Mouse (Mus musculus) heart, embryonic 13.5 days (tissue): Measurements from ENCODE around the gene Vav3. TPM values are rescaled to one million over a fixed set of nuclear protein-coding genes. Genes with fewer than 3 reads are reported as not detected.

Source experiments
- ATAC-seq: fragments of 200-750 bp; cut with Nextera tagmentation; 2 replicates; pipeline ENCODE4 v1.8.0; 2017; ENCODE audit warnings: moderate TSS enrichment; ENCODE audit not compliant: insufficient number of reproducible peaks, low FRiP score, low TSS enrichment; ENCODE audit errors: extremely low read depth
- H3K27ac ChIP-seq: fragments of 300-500 bp; sonication (generic); replicated peaks from 2 replicates; pipeline ENCODE4 v1.5.1; 2015; ENCODE audit warnings: moderate library complexity, mild to moderate bottlenecking, inconsistent platforms
- H3K27me3 ChIP-seq: fragments of 300-500 bp; sonication (generic); replicated peaks from 2 replicates; pipeline ENCODE4 v1.6.1; 2015; ENCODE audit warnings: mild to moderate bottlenecking, inconsistent platforms
- H3K36me3 ChIP-seq: fragments of 300-500 bp; sonication (generic); 2 replicates; pipeline ENCODE4 v1.6.1; 2015; ENCODE audit warnings: mild to moderate bottlenecking, inconsistent platforms
- H3K4me1 ChIP-seq: fragments of 300-500 bp; sonication (generic); 2 replicates; pipeline ENCODE4 v1.6.1; 2015; ENCODE audit warnings: inconsistent platforms
- H3K4me2 ChIP-seq: fragments of 300-500 bp; sonication (generic); 2 replicates; pipeline ENCODE4 v1.6.1; 2015; ENCODE audit warnings: inconsistent platforms, mild to moderate bottlenecking, moderate library complexity
- H3K4me3 ChIP-seq: fragments of 300-500 bp; sonication (generic); 2 replicates; pipeline ENCODE4 v1.5.1; 2015; ENCODE audit warnings: moderate library complexity, mild to moderate bottlenecking, inconsistent platforms
- H3K9ac ChIP-seq: fragments of 300-500 bp; sonication (generic); 2 replicates; pipeline ENCODE4 v1.6.1; 2015; ENCODE audit warnings: inconsistent platforms, mild to moderate bottlenecking, moderate library complexity
- H3K9me3 ChIP-seq: fragments of 300-500 bp; sonication (generic); 2 replicates; pipeline ENCODE4 v1.6.1; 2016; ENCODE audit warnings: inconsistent platforms
- WGBS: fragments of 180-500 bp; shearing (Covaris S2); methylation state at CpG from one replicate; pipeline ENCODE4 v1.1.7; 2015; ENCODE audit warnings: mixed read lengths; 5-methylcytosine and 5-hydroxymethylcytosine counted together
- polyA plus RNA-seq: library from polyadenylated mRNA; unstranded; fragments of >200 nt; fragmentation: Nextera tagmentation; extraction: Ambion mirVana; gene quantifications from 2 replicates; pipeline ENCODE4 v1.2.1, GENCODE M21; 2015

The Vav3 gene
- polyA plus RNA-seq, 1 experiment from 2014 or later, result 7.5 TPM

GRCm38 (mm10) chr3:109322225-109322624 is 18.2 kb upstream of the Vav3 start:
- no peak overlapping the region for H3K9ac ChIP-seq
- no peak for ATAC-seq
- no peak overlapping the region for H3K4me2 ChIP-seq
- H3K4me3 ChIP-seq, result no peak overlapping the region
- H3K9me3 ChIP-seq, result no peaks in the 10 kb centered on the region
- peaks cover 9% of the 10 kb centered on the region for H3K4me1 ChIP-seq
- H3K36me3 ChIP-seq, result no peaks in the 10 kb centered on the region
- no peak overlapping the region for H3K27ac ChIP-seq
- H3K27me3 ChIP-seq, result no peaks in the 10 kb centered on the region

DNA sequence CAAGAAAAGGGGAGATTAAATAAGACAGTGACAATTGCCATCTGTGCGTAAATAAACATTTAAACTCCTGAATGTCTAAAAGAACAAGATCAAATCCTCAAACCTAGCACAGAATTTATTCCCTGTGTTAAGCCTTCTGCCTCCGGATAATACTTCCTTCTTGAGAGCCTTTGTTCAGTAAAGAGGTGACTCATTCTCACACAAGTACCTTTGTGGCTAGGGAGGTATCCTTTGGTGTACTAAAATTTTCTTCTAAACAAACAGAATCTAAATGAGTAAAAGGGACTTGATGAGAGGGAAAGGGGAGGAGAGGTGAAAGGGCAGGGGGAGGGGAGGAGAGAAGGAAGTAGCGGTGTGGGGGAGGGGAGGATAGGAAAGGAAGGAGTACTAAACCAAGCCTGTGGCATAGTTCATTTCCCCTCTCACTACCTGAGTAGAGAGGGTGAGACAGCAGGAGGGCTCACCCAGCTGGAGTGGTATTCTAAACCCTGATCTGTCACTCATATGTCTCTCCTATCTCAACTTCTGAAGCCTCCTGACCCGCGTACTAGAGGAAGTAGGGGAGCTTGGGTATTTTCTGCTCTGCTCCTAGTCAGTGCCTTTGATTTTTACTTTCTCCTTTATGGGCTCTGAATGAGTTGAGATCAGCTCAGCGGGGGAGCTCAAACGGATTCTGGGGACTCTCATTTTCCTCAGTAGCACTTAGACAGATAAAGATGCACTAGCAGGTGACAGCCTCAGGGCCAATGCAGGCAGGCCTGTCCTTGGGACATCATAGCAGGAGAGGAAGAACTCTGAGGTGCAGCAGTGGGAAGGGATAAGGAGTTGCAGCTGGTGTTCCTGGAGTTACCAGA is 16.8 kb upstream of the Vav3 start:
- no peak overlapping the region for H3K4me3 ChIP-seq
- H3K9me3 ChIP-seq, result no peaks in the 10 kb centered on the region
- peaks cover 9% of the 10 kb centered on the region for H3K4me1 ChIP-seq
- no peak for ATAC-seq
- 54% methylated on average over 7 of the region's 7 CpGs for WGBS
- H3K4me2 ChIP-seq, result no peak overlapping the region
- no peak overlapping the region for H3K27ac ChIP-seq
- H3K27me3 ChIP-seq, result no peaks in the 10 kb centered on the region
- H3K9ac ChIP-seq, result no peak overlapping the region
- no peaks in the 10 kb centered on the region for H3K36me3 ChIP-seq

DNA sequence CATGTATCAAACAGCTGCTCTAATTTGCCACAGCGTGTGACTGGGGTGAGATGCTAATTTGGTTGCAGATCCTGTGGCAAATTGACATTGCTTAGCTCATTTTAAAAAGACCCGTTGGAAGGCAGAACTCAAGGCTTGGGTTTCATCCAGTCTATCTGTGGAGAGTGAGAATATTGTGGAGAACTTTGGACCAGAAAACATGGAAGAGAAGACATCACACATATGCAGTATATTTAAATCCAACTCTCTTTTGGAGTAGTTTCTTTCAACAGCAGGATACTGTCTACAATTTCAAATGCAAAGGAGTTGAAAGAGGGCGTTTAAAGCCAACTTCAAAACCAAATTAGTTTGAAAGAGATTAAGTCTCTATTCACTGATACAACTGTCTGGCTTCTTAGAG is 13.3 kb upstream of the Vav3 start:
- Histone ChIP-seq H3K9me3 (no peaks in the 10 kb centered on the region), H3K4me2 (no peak overlapping the region), H3K36me3 (no peaks in the 10 kb centered on the region), H3K4me3 (no peak overlapping the region), H3K9ac (no peak overlapping the region), H3K27me3 (no peaks in the 10 kb centered on the region), H3K27ac (no peak overlapping the region), H3K4me1 (peaks cover 9% of the 10 kb centered on the region)
- no peak for ATAC-seq
- WGBS, result 59% methylated on average over 3 of the region's 3 CpGs

DNA sequence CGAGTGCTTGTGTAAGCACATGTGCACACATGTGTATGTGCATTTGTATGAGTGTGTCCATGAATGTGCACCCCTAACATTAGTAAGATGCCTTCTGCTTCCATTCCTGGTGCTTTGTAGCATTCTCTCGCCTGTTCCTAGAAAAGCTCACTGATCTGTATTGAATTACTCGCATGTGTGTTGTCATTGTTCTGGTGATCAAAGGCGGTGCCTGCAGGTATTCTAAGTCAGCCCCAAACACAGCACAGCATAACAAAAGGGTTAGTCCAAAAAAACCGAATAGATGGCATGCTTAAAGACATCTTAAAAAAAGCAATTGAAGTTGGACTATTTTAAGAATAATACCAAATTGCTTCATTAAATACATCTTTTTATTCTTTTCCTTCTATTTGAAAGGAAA is 7.7 kb upstream of the Vav3 start:
- H3K36me3 ChIP-seq, result no peaks in the 10 kb centered on the region
- no peak overlapping the region for H3K4me3 ChIP-seq
- H3K27ac ChIP-seq, result no peak overlapping the region
- 72% methylated on average over 5 of the region's 5 CpGs for WGBS
- no peak for ATAC-seq
- no peak overlapping the region for H3K4me2 ChIP-seq
- no peaks in the 10 kb centered on the region for H3K4me1 ChIP-seq
- H3K9ac ChIP-seq, result no peak overlapping the region
- no peaks in the 10 kb centered on the region for H3K9me3 ChIP-seq
- H3K27me3 ChIP-seq, result no peaks in the 10 kb centered on the region

GRCm38 (mm10) chr3:109335470-109335869 is 5.0 kb upstream of the Vav3 start:
- 65% methylated on average over 1 of the region's 1 CpGs for WGBS
- H3K4me1 ChIP-seq, result no peaks in the 10 kb centered on the region; the same call in 1 of the 2 replicates
- no peaks in the 10 kb centered on the region for H3K27me3 ChIP-seq
- H3K4me2 ChIP-seq, result no peak overlapping the region
- no peak for ATAC-seq
- no peak overlapping the region for H3K9ac ChIP-seq
- H3K36me3 ChIP-seq, result no peaks in the 10 kb centered on the region
- no peak overlapping the region for H3K4me3 ChIP-seq
- no peak overlapping the region for H3K27ac ChIP-seq
- H3K9me3 ChIP-seq, result no peaks in the 10 kb centered on the region

- Histone ChIP-seq H3K4me1 (peaks cover 16% of the 10 kb centered on the region), H3K36me3 (no peaks in the 10 kb centered on the region)
- WGBS, result 66% methylated on average over 9 of the region's 9 CpGs
These were observed 1.2 kb upstream of the Vav3 start for GRCm38 (mm10) chr3:109339290-109339689.

GRCm38 (mm10) chr3:109339941-109340273 is 546 bp upstream of the Vav3 start:
- Histone ChIP-seq H3K27me3 (no peaks in the 10 kb centered on the region), H3K4me1 (peaks cover 16% of the 10 kb centered on the region), H3K4me3 (peak overlapping the region; percentile 84), H3K9me3 (no peaks in the 10 kb centered on the region), H3K27ac (peak overlapping the region; percentile 90), H3K9ac (peak overlapping the region; percentile 89), H3K4me2 (peak overlapping the region; percentile 94), H3K36me3 (no peaks in the 10 kb centered on the region)
- ATAC-seq, result peak; percentile 15; the same call in 1 of the 2 replicates
- under 1% methylated on average over 9 of the region's 9 CpGs for WGBS

More at GRCm38 (mm10) chr3:109339290-109339689, 1.2 kb upstream of the Vav3 start:
- Histone ChIP-seq H3K9me3 (no peaks in the 10 kb centered on the region), H3K4me3 (peak overlapping the region; percentile 84; the same call in 1 of the 2 replicates), H3K9ac (0 out of 2 replicates have a peak overlapping the region, but pooled peaks have one; percentile 89), H3K27ac (peak overlapping the region; percentile 90; the same call in 1 of the 2 replicates), H3K4me2 (peak overlapping the region; percentile 94; the same call in 1 of the 2 replicates), H3K27me3 (no peaks in the 10 kb centered on the region)
- no peak for ATAC-seq

DNA sequence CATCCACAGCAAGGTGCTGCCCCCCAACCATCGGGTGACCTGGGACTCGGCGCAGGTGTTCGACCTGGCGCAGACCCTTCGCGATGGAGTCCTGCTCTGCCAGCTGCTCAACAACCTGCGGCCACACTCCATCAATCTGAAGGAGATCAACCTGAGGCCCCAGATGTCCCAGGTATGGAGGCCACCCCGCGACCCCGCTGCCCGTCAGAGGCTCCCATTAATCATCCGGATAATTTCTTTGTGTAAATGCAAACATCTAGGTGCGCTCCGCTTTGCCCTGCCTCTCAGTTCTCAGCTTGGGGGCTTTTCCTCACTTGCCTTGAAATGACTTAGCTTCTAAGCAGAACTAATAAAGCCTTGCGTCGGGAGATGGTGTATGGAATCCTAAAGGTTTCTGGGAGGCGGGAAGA is 623 bp downstream of the Vav3 start:
- H3K4me3 ChIP-seq, result peak overlapping the region; percentile 84
- H3K4me2 ChIP-seq, result peak overlapping the region; percentile 94
- peak; percentile 18; the same call in 1 of the 2 replicates for ATAC-seq
- WGBS, result 1% methylated on average over 18 of the region's 18 CpGs
- no peaks in the 10 kb centered on the region for H3K9me3 ChIP-seq
- H3K9ac ChIP-seq, result peak overlapping the region; percentile 89
- no peaks in the 10 kb centered on the region for H3K36me3 ChIP-seq
- no peaks in the 10 kb centered on the region for H3K27me3 ChIP-seq
- peaks cover 16% of the 10 kb centered on the region for H3K4me1 ChIP-seq
- peak overlapping the region; percentile 90 for H3K27ac ChIP-seq

- Histone ChIP-seq H3K4me1 (peaks cover 16% of the 10 kb centered on the region), H3K4me3 (peak overlapping the region; percentile 84), H3K4me2 (peak overlapping the region; percentile 94), H3K27me3 (no peaks in the 10 kb centered on the region), H3K9me3 (no peaks in the 10 kb centered on the region), H3K36me3 (no peaks in the 10 kb centered on the region), H3K9ac (peak overlapping the region; percentile 89), H3K27ac (peak overlapping the region; percentile 90)
- no peak for ATAC-seq
- 6% methylated on average over 8 of the region's 8 CpGs for WGBS
These were observed 1.2 kb downstream of the Vav3 start for GRCm38 (mm10) chr3:109341631-109342030.

- WGBS, result 62% methylated on average over 4 of the region's 4 CpGs
- H3K27ac ChIP-seq, result no peak overlapping the region
- H3K36me3 ChIP-seq, result no peaks in the 10 kb centered on the region
- H3K27me3 ChIP-seq, result no peaks in the 10 kb centered on the region
- H3K4me1 ChIP-seq, result peaks cover 11% of the 10 kb centered on the region
- no peak for ATAC-seq
- H3K4me2 ChIP-seq, result no peak overlapping the region
- no peak overlapping the region for H3K4me3 ChIP-seq
- H3K9me3 ChIP-seq, result no peaks in the 10 kb centered on the region
- H3K9ac ChIP-seq, result no peak overlapping the region
These were observed 11.7 kb downstream of the Vav3 start for GRCm38 (mm10) chr3:109351956-109352684.

DNA sequence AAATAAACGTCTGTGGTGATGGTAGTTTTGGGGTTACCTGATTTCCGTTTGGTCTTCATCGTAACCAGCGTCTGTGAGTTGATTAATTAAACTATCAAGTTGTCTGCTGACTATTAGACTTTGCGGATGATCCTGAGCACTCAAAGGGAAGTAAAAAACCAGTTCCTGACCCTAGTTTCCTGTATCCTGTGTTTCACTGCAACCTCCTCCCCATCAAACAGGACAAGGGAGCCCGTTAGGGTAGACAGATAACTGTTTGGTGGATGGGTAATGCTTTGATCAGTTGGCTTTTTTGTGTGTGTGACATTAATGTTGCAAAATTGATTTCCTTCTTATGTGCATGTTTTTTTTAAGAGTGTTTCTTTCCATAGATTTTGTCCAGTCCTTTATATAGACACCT is 12.2 kb downstream of the Vav3 start:
- Histone ChIP-seq H3K4me1 (peaks cover 13% of the 10 kb centered on the region), H3K9ac (no peak overlapping the region), H3K4me3 (no peak overlapping the region), H3K4me2 (no peak overlapping the region), H3K9me3 (no peaks in the 10 kb centered on the region), H3K27me3 (no peaks in the 10 kb centered on the region), H3K27ac (no peak overlapping the region), H3K36me3 (no peaks in the 10 kb centered on the region)
- ATAC-seq, result no peak
- 75% methylated on average over 6 of the region's 6 CpGs for WGBS
